Mouse (Mus musculus): Measurements from ENCODE around the gene Spryd3.

- TF ChIP-seq CTCF (IDR thresholded peaks at IDR 0.05; ENCODE audit: borderline replicate concordance, extremely low read depth, insufficient read depth, insufficient read length) (no peak), POLR2A (IDR thresholded peaks at IDR 0.05; ENCODE audit: borderline replicate concordance, extremely low read depth, insufficient read depth, insufficient read length, poor library complexity, severe bottlenecking) (no peak)
Measured at GRCm38 (mm10) chr15:102183076-102183475, 47.0 kb upstream of the Spryd3 start.
